Mouse (Mus musculus): Measurements from ENCODE around the gene Trim14. TPM values are rescaled to one million over a fixed set of nuclear protein-coding genes. Genes with fewer than 3 reads are reported as not detected.

Trim14 gene
- polyA plus RNA-seq, 1 experiment from 2014 or later, result 0.48 TPM

DNA sequence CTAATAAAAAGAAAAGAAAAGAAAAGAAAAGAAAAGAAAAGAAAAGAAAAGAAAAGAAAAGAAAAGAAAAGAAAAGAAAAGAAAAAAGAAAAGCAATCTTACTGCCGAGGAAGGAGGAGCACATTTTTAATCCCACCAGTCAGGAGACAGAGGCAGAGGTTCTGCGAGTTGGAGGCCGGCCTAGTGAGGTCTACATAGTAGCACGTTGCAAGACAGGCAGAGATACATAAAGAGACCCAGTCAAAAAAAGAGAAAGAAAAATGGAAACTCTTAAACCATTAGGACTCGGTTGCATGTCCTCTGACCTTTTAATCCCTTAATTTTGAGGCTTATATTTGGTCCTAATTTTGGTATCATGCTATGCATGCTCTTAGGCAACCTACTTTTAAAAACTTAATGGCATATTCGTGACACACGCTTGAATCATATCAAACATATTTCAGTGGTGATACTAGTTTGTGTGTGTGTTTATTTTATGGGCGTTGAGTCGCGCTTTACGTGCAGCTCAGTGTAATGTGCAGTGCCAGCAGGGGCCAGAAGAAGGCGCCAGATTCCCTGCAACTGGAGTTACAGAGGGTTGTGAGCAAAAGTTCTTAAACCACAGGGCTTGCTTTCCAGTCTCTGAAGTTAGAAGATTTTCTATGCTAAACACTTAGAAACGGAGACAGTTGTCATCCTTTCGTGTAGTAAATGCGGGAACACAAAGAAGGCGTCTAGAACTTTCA is 28.0 kb downstream of the Trim14 start:
- no peak overlapping the region for H3K9ac ChIP-seq (replicated peaks)
- H3K9me3 ChIP-seq, result no peaks in the 10 kb centered on the region
- WGBS, result 9% methylated on average over 16 of the region's 16 CpGs
- peak overlapping the region; percentile 56 for H3K4me3 ChIP-seq
- H3K4me2 ChIP-seq (replicated peaks), result peak overlapping the region; percentile 63; the same call in 1 of the 2 replicates
- no peak for ATAC-seq (replicated peaks)
- no peaks in the 10 kb centered on the region for H3K27me3 ChIP-seq
- peaks cover 18% of the 10 kb centered on the region for H3K4me1 ChIP-seq
- no peak overlapping the region for H3K27ac ChIP-seq (replicated peaks)
- H3K36me3 ChIP-seq, result peaks cover 4% of the 10 kb centered on the region

DNA sequence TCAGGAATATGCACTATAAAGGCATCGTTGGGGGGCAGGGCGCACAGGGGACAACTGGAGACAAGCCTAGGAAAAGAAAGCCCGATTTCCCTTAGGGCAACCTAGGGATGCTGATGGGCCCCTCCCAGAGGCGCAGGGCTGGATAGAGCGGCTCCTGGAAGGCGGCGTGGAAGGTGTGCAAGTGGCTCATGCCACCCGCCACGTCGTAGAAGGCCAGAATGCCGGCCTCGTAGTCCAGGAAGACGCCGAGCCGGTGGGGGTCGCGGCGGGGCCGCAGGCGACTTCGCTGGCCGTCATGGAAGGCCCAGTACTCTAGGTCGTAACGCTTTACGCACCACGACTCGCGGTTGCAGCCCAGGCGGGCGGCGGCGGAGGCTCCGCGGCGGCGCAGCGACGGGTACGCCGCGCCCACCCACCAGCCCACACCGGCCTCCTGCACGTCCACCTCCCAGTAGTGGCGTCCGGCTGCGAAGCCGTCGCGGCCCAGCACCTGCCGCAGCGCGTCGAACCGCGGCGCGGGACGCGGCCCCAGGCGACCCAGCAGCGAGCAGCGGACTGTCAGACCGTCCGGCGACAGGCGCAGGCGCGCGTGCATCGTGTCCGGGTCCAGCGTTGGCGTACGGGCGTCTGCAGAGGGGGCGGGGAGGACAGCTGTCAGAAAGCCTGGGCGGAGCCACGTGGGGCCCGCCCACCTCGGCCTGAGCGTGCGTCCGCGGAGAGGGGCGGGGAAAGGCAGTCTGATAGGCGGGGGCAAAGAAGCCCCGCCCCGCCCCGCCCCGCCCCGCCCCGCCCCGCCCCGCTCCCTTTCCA is 28.9 kb downstream of the Trim14 start:
- H3K4me3 ChIP-seq, result peak overlapping the region; percentile 56
- WGBS, result under 1% methylated on average over 93 of the region's 94 CpGs
- ATAC-seq (replicated peaks), result peak; percentile 96
- H3K4me1 ChIP-seq, result peaks cover 18% of the 10 kb centered on the region
- peaks cover 11% of the 10 kb centered on the region for H3K36me3 ChIP-seq
- H3K9ac ChIP-seq (replicated peaks), result peak overlapping the region; percentile 65
- peak overlapping the region; percentile 63 for H3K4me2 ChIP-seq (replicated peaks)
- no peaks in the 10 kb centered on the region for H3K9me3 ChIP-seq
- H3K27me3 ChIP-seq, result no peaks in the 10 kb centered on the region
- H3K27ac ChIP-seq (replicated peaks), result peak overlapping the region; percentile 76

DNA sequence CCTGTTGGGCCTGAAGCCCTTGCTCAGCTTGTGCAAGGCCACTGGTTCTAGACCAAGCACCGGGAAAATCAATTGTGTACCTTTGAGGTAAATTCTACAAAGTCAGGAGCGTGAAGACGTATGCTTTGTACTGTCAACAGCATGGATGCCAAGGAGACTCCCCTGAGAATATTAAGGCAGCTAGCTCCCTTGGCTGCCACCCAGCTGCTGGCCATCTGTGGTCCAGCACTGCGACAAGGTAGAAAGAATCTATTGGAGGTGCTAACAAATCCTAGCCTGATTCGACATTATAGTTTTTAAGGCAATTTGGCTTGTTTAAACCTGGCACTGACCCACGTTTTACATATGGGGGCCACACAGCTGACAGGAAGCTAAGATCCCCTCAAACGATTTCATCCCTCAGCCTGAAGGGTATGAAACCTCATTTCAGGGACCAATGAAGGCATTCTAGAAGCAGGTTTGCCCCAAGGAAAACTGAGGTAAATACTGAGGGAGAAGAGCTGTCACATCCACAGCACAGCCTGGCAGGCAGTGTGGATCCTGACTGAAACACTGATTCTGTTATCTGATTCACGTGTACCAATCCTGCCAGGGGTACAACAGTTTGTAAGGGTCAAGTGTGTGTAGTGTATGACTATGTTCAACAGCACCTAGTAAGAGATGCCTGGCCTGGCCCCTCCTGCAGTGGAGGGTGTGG is 30.4 kb downstream of the Trim14 start:
- H3K4me2 ChIP-seq (replicated peaks), result no peak overlapping the region
- no peak overlapping the region for H3K9ac ChIP-seq (replicated peaks)
- H3K4me3 ChIP-seq, result no peak overlapping the region
- peaks cover 18% of the 10 kb centered on the region for H3K4me1 ChIP-seq
- ATAC-seq (replicated peaks), result no peak
- peaks cover 22% of the 10 kb centered on the region for H3K36me3 ChIP-seq
- no peaks in the 10 kb centered on the region for H3K27me3 ChIP-seq
- H3K9me3 ChIP-seq, result no peaks in the 10 kb centered on the region
- H3K27ac ChIP-seq (replicated peaks), result no peak overlapping the region
- 52% methylated on average over 8 of the region's 8 CpGs for WGBS

DNA sequence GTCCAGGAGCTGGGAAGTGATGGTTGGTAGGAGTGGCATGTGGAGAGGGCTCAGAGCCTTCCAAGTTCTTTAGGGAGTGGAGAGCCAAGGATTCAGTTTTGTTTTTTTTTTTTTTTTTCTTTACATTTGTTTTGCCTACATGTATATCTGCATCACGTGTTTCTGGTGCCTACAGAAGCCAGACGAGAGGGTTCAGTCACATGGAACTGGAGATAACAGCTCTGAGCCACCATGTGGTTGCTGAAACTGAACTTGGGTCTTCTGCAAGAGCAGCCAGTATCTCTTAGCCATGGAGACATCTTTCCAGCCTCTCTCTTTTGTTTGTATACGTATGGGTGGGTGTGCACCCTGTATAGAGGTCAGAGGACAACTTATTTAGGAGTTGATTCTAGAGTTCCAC is 32.1 kb downstream of the Trim14 start:
- Histone ChIP-seq H3K9ac (replicated peaks) (no peak overlapping the region), H3K9me3 (no peaks in the 10 kb centered on the region), H3K4me3 (no peak overlapping the region), H3K4me1 (peaks cover 18% of the 10 kb centered on the region), H3K4me2 (replicated peaks) (no peak overlapping the region), H3K27ac (replicated peaks) (peak overlapping the region; percentile 60; the same call in 1 of the 2 replicates), H3K27me3 (no peaks in the 10 kb centered on the region), H3K36me3 (peaks cover 25% of the 10 kb centered on the region)
- ATAC-seq (replicated peaks), result no peak
- 83% methylated on average over 3 of the region's 3 CpGs for WGBS

DNA sequence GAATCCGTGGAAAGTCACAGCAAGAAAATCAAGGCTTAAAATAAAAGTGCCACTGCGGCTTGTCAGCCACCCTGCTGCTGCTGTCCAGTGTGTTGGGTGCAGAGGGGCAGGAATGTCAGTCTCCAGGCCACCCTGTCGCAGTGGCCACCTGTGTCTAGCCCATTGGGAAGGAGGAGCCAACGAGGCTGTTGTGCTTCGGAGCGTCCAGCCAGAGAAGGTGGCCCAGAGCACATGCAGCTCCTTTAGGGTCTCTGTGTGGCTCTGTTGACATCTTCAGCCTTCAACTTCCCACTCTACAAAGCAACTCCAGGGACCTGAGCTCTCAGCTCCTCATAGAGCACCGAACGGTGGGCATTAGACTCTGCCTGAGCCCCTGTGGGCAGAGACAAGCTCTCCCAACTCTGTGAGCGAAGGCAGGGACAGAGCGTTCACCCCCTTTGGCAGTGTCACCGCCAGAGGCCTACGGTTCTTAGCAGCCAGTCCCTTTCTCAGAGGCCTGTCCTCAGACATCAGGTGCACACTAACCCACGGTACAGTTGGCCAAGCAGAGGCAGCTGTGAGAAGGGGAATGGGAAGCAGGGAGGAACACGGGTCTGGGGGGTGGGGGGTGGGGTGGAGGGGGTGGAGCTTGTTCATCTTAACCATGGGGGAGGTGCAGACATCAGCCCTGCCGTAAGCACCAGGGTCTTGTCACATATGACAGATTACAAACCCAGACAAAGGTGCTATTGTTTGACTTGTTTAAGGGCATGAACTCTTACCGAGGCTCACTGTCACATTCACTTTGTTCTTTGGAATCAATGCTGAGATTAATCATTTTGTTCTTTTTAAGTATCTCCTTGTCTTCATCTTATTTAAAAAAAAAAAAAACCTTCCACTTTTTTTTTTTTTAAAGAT is 33.1 kb downstream of the Trim14 start:
- Histone ChIP-seq H3K36me3 (peaks cover 25% of the 10 kb centered on the region), H3K9me3 (no peaks in the 10 kb centered on the region), H3K27ac (replicated peaks) (0 out of 2 replicates have a peak overlapping the region, but pooled peaks have one; percentile 60), H3K4me2 (replicated peaks) (no peak overlapping the region), H3K9ac (replicated peaks) (no peak overlapping the region), H3K27me3 (no peaks in the 10 kb centered on the region), H3K4me3 (no peak overlapping the region), H3K4me1 (peaks cover 18% of the 10 kb centered on the region)
- ATAC-seq (replicated peaks), result no peak
- 71% methylated on average over 16 of the region's 16 CpGs for WGBS

DNA sequence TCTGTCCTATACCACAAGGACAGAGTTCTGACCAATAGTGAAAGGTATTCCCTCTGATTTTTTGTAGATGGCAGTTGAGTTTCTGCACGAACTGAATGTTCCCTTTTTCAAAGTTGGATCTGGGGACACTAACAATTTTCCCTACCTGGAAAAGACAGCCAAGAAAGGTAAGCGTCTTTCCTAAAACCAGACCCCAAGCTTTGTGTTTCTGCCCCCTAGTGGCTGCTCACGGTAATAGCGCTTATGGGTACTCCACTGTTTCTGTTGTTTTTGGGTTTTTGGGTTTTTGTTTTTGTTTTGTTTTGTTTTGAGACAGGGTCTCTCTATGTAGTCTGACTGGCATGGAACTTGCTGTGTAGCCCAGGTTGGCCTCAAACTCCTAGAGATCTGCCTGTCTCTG is 37.0 kb downstream of the Trim14 start:
- no peak overlapping the region for H3K4me2 ChIP-seq (replicated peaks)
- no peaks in the 10 kb centered on the region for H3K27me3 ChIP-seq
- H3K4me3 ChIP-seq, result no peak overlapping the region
- H3K4me1 ChIP-seq, result no peaks in the 10 kb centered on the region
- H3K36me3 ChIP-seq, result peaks cover 30% of the 10 kb centered on the region
- WGBS, result 8% methylated on average over 4 of the region's 4 CpGs
- no peak overlapping the region for H3K27ac ChIP-seq (replicated peaks)
- no peak overlapping the region for H3K9ac ChIP-seq (replicated peaks)
- H3K9me3 ChIP-seq, result no peaks in the 10 kb centered on the region
- ATAC-seq (replicated peaks), result no peak

DNA sequence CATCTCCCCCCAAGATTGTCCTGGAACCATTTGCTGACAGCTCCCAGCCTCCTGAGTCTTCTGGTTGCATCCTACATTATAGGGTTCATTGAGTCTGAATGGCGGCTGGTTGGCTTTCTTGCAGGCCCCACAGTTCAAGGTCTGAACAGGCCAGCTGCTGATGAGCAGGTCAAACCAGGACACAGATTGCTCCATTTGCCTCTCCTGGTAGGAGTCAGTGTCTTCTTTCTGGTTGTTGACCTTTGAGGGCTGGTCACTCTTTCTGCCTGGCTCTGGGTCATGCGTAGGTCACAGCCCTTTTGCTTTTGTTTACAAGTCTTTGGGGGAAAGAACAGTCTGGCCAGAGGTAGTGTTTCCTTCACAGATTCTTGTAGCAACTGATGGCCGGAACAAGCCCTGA is 37.4 kb downstream of the Trim14 start:
- no peaks in the 10 kb centered on the region for H3K27me3 ChIP-seq
- H3K4me3 ChIP-seq, result no peak overlapping the region
- no peaks in the 10 kb centered on the region for H3K9me3 ChIP-seq
- H3K36me3 ChIP-seq, result peaks cover 28% of the 10 kb centered on the region
- H3K9ac ChIP-seq (replicated peaks), result no peak overlapping the region
- no peak for ATAC-seq (replicated peaks)
- no peak overlapping the region for H3K4me2 ChIP-seq (replicated peaks)
- WGBS, result 91% methylated on average over 3 of the region's 3 CpGs
- H3K27ac ChIP-seq (replicated peaks), result no peak overlapping the region
- no peaks in the 10 kb centered on the region for H3K4me1 ChIP-seq

DNA sequence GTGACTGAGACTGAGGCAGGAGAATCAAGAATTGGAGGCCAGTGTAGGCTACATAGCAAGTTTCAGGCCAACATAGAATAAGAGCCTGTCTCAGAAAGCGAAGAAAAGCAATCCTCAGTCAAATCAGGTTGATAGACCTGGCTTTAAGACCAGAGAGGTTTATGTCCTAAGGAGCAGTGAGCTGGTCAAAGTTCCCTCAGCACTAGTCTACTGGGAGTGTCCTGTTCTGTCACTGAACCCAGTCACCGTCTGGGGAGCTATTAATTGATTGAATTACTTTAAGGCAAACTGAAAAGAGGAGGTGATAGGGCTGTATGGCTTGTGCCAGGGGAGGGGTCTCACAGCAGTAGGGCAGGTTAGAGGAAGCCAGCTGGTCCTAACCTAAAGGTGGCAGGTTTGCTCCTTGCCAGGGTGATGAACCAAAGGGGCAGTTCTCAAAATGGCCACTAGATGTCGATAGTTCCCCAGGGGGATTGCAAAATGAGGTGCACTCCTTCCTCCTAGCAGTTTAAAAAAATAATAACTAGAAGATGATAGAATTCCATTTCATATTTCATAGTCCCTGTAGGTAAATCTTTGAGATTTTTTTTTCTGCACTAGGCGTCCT is 38.6 kb downstream of the Trim14 start:
- 46% methylated on average over 4 of the region's 4 CpGs for WGBS
- ATAC-seq (replicated peaks), result 0 out of 2 replicates have a peak, but pooled peaks have one; percentile 39

DNA sequence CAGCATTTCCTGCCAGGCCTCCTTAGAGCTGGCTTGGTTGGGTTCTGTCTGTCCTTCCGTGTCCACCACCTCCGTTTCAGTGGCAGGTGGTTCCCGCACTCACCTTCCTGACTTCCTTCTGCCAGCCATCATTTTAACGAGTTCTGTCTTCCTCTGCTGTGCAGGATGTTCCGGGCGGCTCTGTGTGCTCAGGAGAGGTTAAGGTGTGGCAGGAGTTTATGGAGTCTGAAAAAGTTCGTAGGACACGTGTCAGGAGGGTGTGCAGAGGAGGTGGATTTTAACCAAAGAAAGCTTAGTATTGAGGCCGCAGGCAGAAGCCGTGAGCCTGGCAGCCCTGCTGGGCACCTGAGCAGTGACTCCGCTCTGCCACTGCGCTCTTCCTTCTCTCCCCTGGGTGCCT is 40.4 kb downstream of the Trim14 start:
- H3K4me2 ChIP-seq (replicated peaks), result no peak overlapping the region
- no peak overlapping the region for H3K27ac ChIP-seq (replicated peaks)
- no peak for ATAC-seq (replicated peaks)
- WGBS, result 87% methylated on average over 12 of the region's 12 CpGs
- peaks cover 16% of the 10 kb centered on the region; the same call in 1 of the 2 replicates for H3K36me3 ChIP-seq
- no peaks in the 10 kb centered on the region for H3K9me3 ChIP-seq
- H3K4me3 ChIP-seq, result no peak overlapping the region
- H3K27me3 ChIP-seq, result no peaks in the 10 kb centered on the region
- no peak overlapping the region for H3K9ac ChIP-seq (replicated peaks)
- no peaks in the 10 kb centered on the region for H3K4me1 ChIP-seq

More for the DNA sequence above, 38.6 kb downstream of the Trim14 start:
- no peak overlapping the region for H3K4me2 ChIP-seq (replicated peaks)
- H3K27me3 ChIP-seq, result no peaks in the 10 kb centered on the region
- no peak overlapping the region for H3K9ac ChIP-seq (replicated peaks)
- peaks cover 28% of the 10 kb centered on the region for H3K36me3 ChIP-seq
- H3K9me3 ChIP-seq, result no peaks in the 10 kb centered on the region
- no peaks in the 10 kb centered on the region for H3K4me1 ChIP-seq
- no peak overlapping the region for H3K4me3 ChIP-seq
- H3K27ac ChIP-seq (replicated peaks), result no peak overlapping the region

DNA sequence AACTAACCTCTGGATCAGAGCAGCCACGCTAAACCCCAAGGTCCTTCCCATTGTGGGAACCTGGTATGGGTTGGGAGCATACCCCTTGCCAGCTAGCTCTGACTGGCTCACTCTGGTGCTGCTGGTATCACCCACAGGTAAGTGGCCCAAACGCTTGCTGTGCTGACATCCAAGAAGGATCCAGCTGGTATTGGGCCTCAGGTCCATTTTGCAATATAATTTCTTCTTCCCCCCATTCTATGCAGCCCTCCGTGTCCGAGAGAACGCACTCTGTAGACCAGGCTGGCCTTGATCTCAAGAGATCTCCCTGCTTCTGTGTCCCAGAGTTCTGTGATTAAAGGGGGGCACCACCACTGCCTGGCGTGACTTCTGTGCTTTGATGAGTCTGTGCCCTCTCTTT is 42.9 kb downstream of the Trim14 start:
- Histone ChIP-seq H3K27ac (replicated peaks) (no peak overlapping the region), H3K4me1 (peaks cover 7% of the 10 kb centered on the region), H3K9me3 (no peaks in the 10 kb centered on the region), H3K36me3 (peaks cover 12% of the 10 kb centered on the region; the same call in 1 of the 2 replicates), H3K27me3 (no peaks in the 10 kb centered on the region), H3K4me3 (no peak overlapping the region), H3K9ac (replicated peaks) (no peak overlapping the region), H3K4me2 (replicated peaks) (no peak overlapping the region)
- WGBS, result 95% methylated on average over 6 of the region's 6 CpGs
- ATAC-seq (replicated peaks), result no peak

Measured in forebrain, embryonic 15.5 days (tissue).